Mouse (Mus musculus) C2C12 (cell line): ENCODE measurements around the gene Slc25a5. TPM values are rescaled to one million over a fixed set of nuclear protein-coding genes. Genes with fewer than 3 reads are reported as not detected.

ENCODE experiments used
- H3K27me3 ChIP-seq: one replicate; pipeline ENCODE4 v1.6.1; 2011; ENCODE audit not compliant: control insufficient read depth, insufficient read depth, insufficient read length
- H3K36me3 ChIP-seq: one replicate; pipeline ENCODE4 v1.6.1; 2011; ENCODE audit not compliant: control insufficient read depth, insufficient read depth
- H3K4me3 ChIP-seq: one replicate; pipeline ENCODE4 v1.5.1; 2011; ENCODE audit warnings: mild to moderate bottlenecking, control low read depth; ENCODE audit not compliant: poor library complexity, insufficient read depth, severe bottlenecking
- H3K79me2 ChIP-seq: one replicate; pipeline ENCODE4 v1.6.1; 2011; ENCODE audit not compliant: control insufficient read depth, insufficient read depth
- H3K79me3 ChIP-seq: one replicate; pipeline ENCODE4 v1.6.1; 2011; ENCODE audit warnings: low read depth, control low read depth
- H3ac ChIP-seq: one replicate; pipeline ENCODE3; 2011; ENCODE audit warnings: low read depth; ENCODE audit not compliant: control insufficient read depth, insufficient read length
- CEBPB ChIP-seq: IDR thresholded peaks from one replicate; pipeline ENCODE4 v1.6.1; 2011; ENCODE audit warnings: low read depth, mild to moderate bottlenecking, control low read depth, moderate library complexity
- CTCF ChIP-seq: IDR thresholded peaks from one replicate; pipeline ENCODE4 v1.5.1; 2011; ENCODE audit not compliant: control insufficient read depth, insufficient read depth, insufficient read length
- FOSL1 ChIP-seq: IDR thresholded peaks from one replicate; pipeline ENCODE4 v1.8.0; 2011; ENCODE audit warnings: mild to moderate bottlenecking, low read length; ENCODE audit not compliant: poor library complexity, insufficient read depth, severe bottlenecking
- MAX ChIP-seq: IDR thresholded peaks from one replicate; pipeline ENCODE4 v1.6.1; 2011; ENCODE audit warnings: mild to moderate bottlenecking, control low read depth
- MYOD1 ChIP-seq: IDR thresholded peaks from one replicate; pipeline ENCODE4 v1.6.1; 2011; ENCODE audit warnings: low read depth; ENCODE audit not compliant: control insufficient read depth, insufficient read length
- MYOG ChIP-seq: IDR thresholded peaks from one replicate; pipeline ENCODE4 v1.6.1; 2011; ENCODE audit not compliant: control insufficient read depth, insufficient read length; ENCODE audit errors: extremely low read depth
- USF1 ChIP-seq: IDR thresholded peaks from one replicate; pipeline ENCODE4 v1.6.1; 2011; ENCODE audit warnings: low read depth, mild to moderate bottlenecking, control low read depth, moderate library complexity
- polyA plus RNA-seq: library from polyadenylated mRNA; unstranded; fragments of >200 nt; fragmentation: generic; extraction: Trizol; gene quantifications from one replicate; pipeline ENCODE4 v1.2.1, GENCODE M21; 2012; ENCODE audit warnings: missing spikeins

The Slc25a5 gene
- polyA plus RNA-seq, 1 experiment: 988 TPM

- Histone ChIP-seq H3K79me3 (no peaks in the 10 kb centered on the region), H3ac (no peak overlapping the region), H3K27me3 (no peaks in the 10 kb centered on the region), H3K36me3 (no peaks in the 10 kb centered on the region), H3K79me2 (no peaks in the 10 kb centered on the region), H3K4me3 (no peak overlapping the region)
- TF ChIP-seq MAX (no peak), MYOG (no peak), USF1 (no peak), FOSL1 (no peak), CTCF (no peak), CEBPB (no peak), MYOD1 (no peak)
These were observed 37.5 kb upstream of the Slc25a5 start for GRCm38 (mm10) chrX:36757796-36758472.

GRCm38 (mm10) chrX:36758566-36758965 lies 36.9 kb upstream of the Slc25a5 start:
- Histone ChIP-seq H3ac (no peak overlapping the region), H3K4me3 (no peak overlapping the region), H3K79me2 (no peaks in the 10 kb centered on the region), H3K79me3 (no peaks in the 10 kb centered on the region), H3K27me3 (no peaks in the 10 kb centered on the region), H3K36me3 (no peaks in the 10 kb centered on the region)
- TF ChIP-seq CTCF: no peak
- no peak for TF ChIP-seq FOSL1
- TF ChIP-seq MYOG: no peak
- no peak for TF ChIP-seq MAX
- TF ChIP-seq MYOD1: no peak
- no peak for TF ChIP-seq CEBPB
- TF ChIP-seq USF1: no peak

GRCm38 (mm10) chrX:36760946-36761635 lies 34.4 kb upstream of the Slc25a5 start:
- Histone ChIP-seq H3K36me3 (no peaks in the 10 kb centered on the region), H3ac (no peak overlapping the region), H3K79me2 (no peaks in the 10 kb centered on the region), H3K79me3 (no peaks in the 10 kb centered on the region), H3K27me3 (no peaks in the 10 kb centered on the region), H3K4me3 (no peak overlapping the region)
- no peak for TF ChIP-seq USF1
- TF ChIP-seq CEBPB: no peak
- no peak for TF ChIP-seq MYOD1
- TF ChIP-seq FOSL1: no peak
- no peak for TF ChIP-seq MYOG
- no peak for TF ChIP-seq MAX
- no peak for TF ChIP-seq CTCF

GRCm38 (mm10) chrX:36762289-36762688 lies 33.2 kb upstream of the Slc25a5 start:
- no peaks in the 10 kb centered on the region for H3K79me2 ChIP-seq
- no peaks in the 10 kb centered on the region for H3K36me3 ChIP-seq
- H3K79me3 ChIP-seq: no peaks in the 10 kb centered on the region
- H3K4me3 ChIP-seq: no peak overlapping the region
- no peak overlapping the region for H3ac ChIP-seq
- TF ChIP-seq USF1: no peak
- no peak for TF ChIP-seq FOSL1
- TF ChIP-seq CTCF: no peak
- TF ChIP-seq MYOD1: no peak
- TF ChIP-seq MYOG: no peak
- TF ChIP-seq CEBPB: no peak
- no peak for TF ChIP-seq MAX
- H3K27me3 ChIP-seq: no peaks in the 10 kb centered on the region

- no peaks in the 10 kb centered on the region for H3K79me2 ChIP-seq
- no peaks in the 10 kb centered on the region for H3K36me3 ChIP-seq
- TF ChIP-seq MYOD1: no peak
- no peak for TF ChIP-seq CTCF
- TF ChIP-seq FOSL1: no peak
- no peak for TF ChIP-seq MYOG
- TF ChIP-seq USF1: no peak
- no peak for TF ChIP-seq MAX
- TF ChIP-seq CEBPB: no peak
- no peaks in the 10 kb centered on the region for H3K79me3 ChIP-seq
- H3ac ChIP-seq: no peak overlapping the region
- H3K4me3 ChIP-seq: no peak overlapping the region
- H3K27me3 ChIP-seq: no peaks in the 10 kb centered on the region
These were observed 32.6 kb upstream of the Slc25a5 start for GRCm38 (mm10) chrX:36762894-36763293.
